Mouse (Mus musculus): ENCODE measurements around the gene Orai1.

DNA sequence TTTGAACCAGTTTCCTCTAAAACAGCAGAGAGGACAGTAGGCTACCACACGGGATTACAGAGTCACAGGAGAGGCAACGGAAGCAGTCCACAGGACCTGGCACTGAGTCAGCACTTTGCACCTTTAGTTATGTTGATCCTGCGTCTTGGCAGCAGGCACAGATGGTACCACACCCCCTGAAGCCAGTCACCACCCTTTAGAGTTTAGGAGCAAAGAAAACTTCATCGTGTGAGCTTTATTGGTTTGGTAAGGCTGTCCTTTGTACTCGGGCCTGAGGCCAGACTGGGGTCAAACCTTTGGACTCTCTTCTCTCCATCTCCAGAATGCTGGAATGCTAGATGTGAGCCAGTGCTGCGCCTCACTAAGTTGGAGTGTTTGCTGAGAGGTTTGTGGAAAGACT, 20.7 kb downstream of the Orai1 start:
- TF ChIP-seq CTCF (IDR thresholded peaks at IDR 0.05; ENCODE audit: borderline replicate concordance, control insufficient read depth, extremely low read depth, insufficient read depth, low read length, poor library complexity) (no peak), POLR2A (IDR thresholded peaks at IDR 0.05; ENCODE audit: control insufficient read depth, extremely low read depth, insufficient read depth, low read length, poor library complexity) (no peak)
